In the genomic region with DNA sequence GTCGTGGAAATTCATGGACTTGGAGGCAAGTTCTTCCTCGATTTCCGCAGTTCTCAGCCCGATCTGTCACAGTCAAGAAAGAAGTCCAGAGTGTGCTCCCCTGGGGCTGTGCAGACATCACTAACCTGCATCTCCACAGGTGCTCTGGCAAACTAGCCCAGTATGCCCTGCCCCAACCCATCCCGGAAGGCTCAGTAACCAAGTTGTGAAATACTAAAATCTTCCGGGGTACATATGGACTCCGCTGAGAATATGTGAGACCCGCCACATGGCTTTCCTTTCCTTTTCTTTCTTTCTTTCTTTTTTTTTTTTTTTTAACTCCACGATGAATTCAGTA, we compare ENCODE assay signal across 8 mouse cellular contexts. TPM values are rescaled to one million over a fixed set of nuclear protein-coding genes. Genes with fewer than 3 reads are reported as not detected.
DNase-seq lines count a peak whose midpoint lies in the region; ATAC-seq and TF ChIP-seq lines count a peak whose summit lies in the region.

No protein-coding gene starts in this region.

- peak overlapping the region; percentile 62 for H3K4me2 ChIP-seq in forebrain, embryonic 14.5 days (ENCODE audit: low read length)
- H3K4me2 ChIP-seq in liver, embryonic 15.5 days: peak overlapping the region; percentile 96

- no peak for DNase-seq in cerebellum, postnatal 10 days
- no peak for DNase-seq in forebrain, embryonic 14.5 days (ENCODE audit: low spot score)
- no peak for DNase-seq in adrenal gland, postnatal 4 days (ENCODE audit: low spot score in 2 of 2)
- DNase-seq in embryo, embryonic 9.5 days (ENCODE audit: extremely low spot score): no peak
- DNase-seq in kidney, postnatal 14 days: no peak

- H3K27me3 ChIP-seq in C2C12 (ENCODE audit: control insufficient read depth, insufficient read depth, insufficient read length): no peaks in the 10 kb centered on the region
- H3K27me3 ChIP-seq in forebrain, embryonic 14.5 days (replicated peaks; ENCODE audit: control insufficient read depth, insufficient read depth, low read length): no peaks in the 10 kb centered on the region
- H3K27me3 ChIP-seq in liver, embryonic 15.5 days: no peaks in the 10 kb centered on the region

- H3K79me3 ChIP-seq in C2C12 (ENCODE audit: low read depth): no peaks in the 10 kb centered on the region

- TF ChIP-seq CTCF in C2C12 (IDR thresholded peaks at IDR 0.05; ENCODE audit: control insufficient read depth, insufficient read depth, insufficient read length): no peak

- H3ac ChIP-seq in C2C12 (ENCODE audit: control insufficient read depth, insufficient read length, low read depth): peak overlapping the region; percentile 71

- ATAC-seq in cerebellum, adult (ENCODE audit: insufficient number of reproducible peaks, low FRiP score, low TSS enrichment): peak; percentile 58
- peak; percentile 59 for ATAC-seq in forebrain, embryonic 14.5 days
- ATAC-seq in liver, embryonic 15.5 days (ENCODE audit: insufficient read depth): peak; percentile 31

- H3K9me3 ChIP-seq in forebrain, embryonic 14.5 days (replicated peaks; ENCODE audit: control insufficient read depth, low read length): no peaks in the 10 kb centered on the region
- no peaks in the 10 kb centered on the region for H3K9me3 ChIP-seq in liver, embryonic 15.5 days (replicated peaks)

- peaks cover 5% of the 10 kb centered on the region for H3K79me2 ChIP-seq in C2C12 (ENCODE audit: control insufficient read depth, insufficient read depth)

- H3K4me1 ChIP-seq in forebrain, embryonic 14.5 days (ENCODE audit: control insufficient read depth, insufficient read depth, low read length): peaks cover 12% of the 10 kb centered on the region; the same call in 1 of the 2 replicates
- peaks cover 37% of the 10 kb centered on the region for H3K4me1 ChIP-seq in liver, embryonic 15.5 days (replicated peaks)

- peak overlapping the region; percentile 43 for H3K4me3 ChIP-seq in C2C12 (ENCODE audit: insufficient read depth, poor library complexity, severe bottlenecking)
- H3K4me3 ChIP-seq in forebrain, embryonic 14.5 days (ENCODE audit: low read depth, low read length): peak overlapping the region; percentile 67
- H3K4me3 ChIP-seq in liver, embryonic 15.5 days (replicated peaks): peak overlapping the region; percentile 91

- no peaks in the 10 kb centered on the region for H3K36me3 ChIP-seq in C2C12 (ENCODE audit: control insufficient read depth, insufficient read depth)
- no peaks in the 10 kb centered on the region for H3K36me3 ChIP-seq in forebrain, embryonic 14.5 days (ENCODE audit: control insufficient read depth, insufficient read depth, low read length)
- no peaks in the 10 kb centered on the region for H3K36me3 ChIP-seq in liver, embryonic 15.5 days (replicated peaks)

- H3K27ac ChIP-seq in forebrain, embryonic 14.5 days (ENCODE audit: low read depth, low read length): peak overlapping the region; percentile 93; the same call in 1 of the 2 replicates
- peak overlapping the region; percentile 96 for H3K27ac ChIP-seq in liver, embryonic 15.5 days (replicated peaks)

- WGBS in forebrain, embryonic 14.5 days: 10% methylated on average over 9 of the region's 9 CpGs
- WGBS in liver, embryonic 15.5 days (ENCODE audit: insufficient replicate concordance): 7% methylated on average over 9 of the region's 9 CpGs

- H3K9ac ChIP-seq in forebrain, embryonic 14.5 days (ENCODE audit: low read length): peak overlapping the region; percentile 86
- H3K9ac ChIP-seq in liver, embryonic 15.5 days: peak overlapping the region; percentile 86

TF ChIP-seq in C2C12, 6 proteins besides CTCF, POLR2A, EP300 and RAD21:
- TF ChIP-seq MAX (IDR thresholded peaks at IDR 0.05) (no peak), CEBPB (IDR thresholded peaks at IDR 0.05; ENCODE audit: low read depth) (peak; percentile 32)
TF ChIP-seq in C2C12: peak in this region for 1.

RNA-seq across cellular contexts. Expression of a gene that starts 0.6 kb away (rescaled TPM):
- polyA plus RNA-seq in C2C12 (2012; fragmentation: generic; extraction: Trizol): 20.3 TPM
- polyA plus RNA-seq in forebrain, embryonic 14.5 days (2014; fragmentation: Nextera tagmentation; extraction: Ambion mirVana): 10.7 and 13.5 TPM in 2 replicates
- 13.6 and 14.7 TPM in 2 replicates for polyA plus RNA-seq in liver, embryonic 15.5 days (2015; fragmentation: Nextera tagmentation; extraction: Ambion mirVana)
- 10 to 100 TPM; 31.3 to 33.9 TPM for total RNA-seq in adrenal gland, postnatal 4 days (2021)

RNA-seq across cellular contexts. Expression of a gene that starts 43.0 kb away (rescaled TPM):
- 36.3 TPM for polyA plus RNA-seq in C2C12 (2012; fragmentation: generic; extraction: Trizol)
- polyA plus RNA-seq in forebrain, embryonic 14.5 days (2014; fragmentation: Nextera tagmentation; extraction: Ambion mirVana): 51.6 and 52.8 TPM in 2 replicates
- polyA plus RNA-seq in liver, embryonic 15.5 days (2015; fragmentation: Nextera tagmentation; extraction: Ambion mirVana): 26.2 and 27.4 TPM in 2 replicates
- 10 to 100 TPM; 68.4 to 68.7 TPM for total RNA-seq in adrenal gland, postnatal 4 days (2021)
